ENCODE assay signal across 8 mouse cellular contexts in the genomic region with DNA sequence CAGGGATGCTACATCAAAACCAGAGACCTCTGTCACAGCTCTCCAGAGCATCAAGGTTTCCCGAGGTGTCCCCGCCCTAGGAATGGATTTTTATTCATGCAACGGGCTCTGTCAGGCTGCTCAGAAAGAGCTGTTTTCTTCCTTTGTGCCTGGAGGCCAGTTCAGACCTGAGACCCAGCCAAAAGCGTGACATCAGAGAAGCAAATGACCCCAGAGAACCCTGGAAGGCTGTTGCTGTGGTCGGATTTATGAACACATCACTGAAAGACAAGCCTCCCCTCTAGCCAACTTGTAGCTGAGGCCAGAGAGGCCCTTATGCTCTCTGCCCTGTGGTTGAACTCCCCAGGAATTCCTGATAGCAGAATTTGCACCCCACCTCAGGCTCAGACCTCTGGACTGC.
DNase-seq lines count a peak whose midpoint lies in the region; ATAC-seq and TF ChIP-seq lines count a peak whose summit lies in the region.

No protein-coding gene starts in this region.

- H3K4me1 ChIP-seq in heart, embryonic 11.5 days (ENCODE audit: control insufficient read depth, insufficient read depth, low read length): peaks cover 45% of the 10 kb centered on the region

- ATAC-seq in heart, embryonic 11.5 days (replicated peaks; ENCODE audit: insufficient number of reproducible peaks, low FRiP score, low TSS enrichment): no peak

- whole genome bisulfite sequencing in heart, embryonic 11.5 days (ENCODE audit: insufficient replicate concordance): 39% methylated on average over 5 of the region's 5 CpGs

- intact Hi-C loops in left cerebral cortex, adult 2 months (cut with DNase I): no loop called here

- TF ChIP-seq CTCF in left cerebral cortex, adult 2 months (IDR thresholded peaks at IDR 0.05): no peak

- H3K4me3 ChIP-seq in heart, embryonic 11.5 days (ENCODE audit: low read depth, low read length): no peak overlapping the region
- no peak overlapping the region for H3K4me3 ChIP-seq in left cerebral cortex, adult 2 months

- no peaks in the 10 kb centered on the region for H3K36me3 ChIP-seq in heart, embryonic 11.5 days (ENCODE audit: control insufficient read depth, insufficient read depth, low read length)

- no peak overlapping the region for H3K9ac ChIP-seq in heart, embryonic 11.5 days (ENCODE audit: low read depth, low read length)

- DNase-seq in heart, adult 11 months: peak; percentile 98
- peak; percentile 66 for DNase-seq in fibroblast of lung, adult 2 months (ENCODE audit: low read depth)
- DNase-seq in kidney, adult 11 months: peak; percentile 49
- DNase-seq in lung, postnatal 14 days: peak; percentile 72
- no peak for DNase-seq in layer of hippocampus, postnatal 36 days
- DNase-seq in retina, postnatal 1 day: no peak
- no peak for DNase-seq in left cerebral cortex, adult 2 months (ENCODE audit: extremely low spot score in 1 of 2, low spot score in 2 of 2)

- no peak overlapping the region for H3K27ac ChIP-seq in heart, embryonic 11.5 days (ENCODE audit: low read depth, low read length)
- no peak overlapping the region for H3K27ac ChIP-seq in left cerebral cortex, adult 2 months

- 0 out of 2 replicates have a peak, but pooled peaks cover 4% of the 10 kb centered on the region for H3K27me3 ChIP-seq in heart, embryonic 11.5 days (ENCODE audit: control insufficient read depth, insufficient read depth, low read length)

- H3K9me3 ChIP-seq in heart, embryonic 11.5 days (replicated peaks; ENCODE audit: control insufficient read depth, low read length): no peaks in the 10 kb centered on the region

- no peak overlapping the region for H3K4me2 ChIP-seq in heart, embryonic 11.5 days

Comparison
In these comparisons a context has a peak if more than half of its experiments do, and no peak if none do; other contexts are left out.
1. DNase-seq: peak in heart, adult 11 months (single experiment), fibroblast of lung, adult 2 months (single experiment), kidney, adult 11 months (single experiment) and lung, postnatal 14 days (single experiment); none in layer of hippocampus, postnatal 36 days (0 of 2), retina, postnatal 1 day (single experiment) and left cerebral cortex, adult 2 months (0 of 2).